Mouse (Mus musculus): Measurements from ENCODE around the gene Pnn.
"Not testable (repeated sequence)": the region's sequence is repeated elsewhere in the genome, so short reads cannot be mapped to it uniquely, and the experiment has no call there.

Gene Pnn

GRCm38 (mm10) chr12:59066448-59067077 lies at the start of gene Pnn:
Gene Pnn (plus strand): TSS chr12:59066884.
- DNase-seq: peak; percentile 97

- no peak for DNase-seq
Measured at GRCm38 (mm10) chr12:59017970-59018369, 48.7 kb upstream of the Pnn start.

GRCm38 (mm10) chr12:59019891-59020290 lies 46.8 kb upstream of the Pnn start:
- no peak for DNase-seq

GRCm38 (mm10) chr12:59021306-59021705 lies 45.4 kb upstream of the Pnn start:
- DNase-seq: no peak

GRCm38 (mm10) chr12:59032101-59032500 lies 34.6 kb upstream of the Pnn start:
- DNase-seq: peak in 1 of 2 experiments; percentile 5

- no peak for DNase-seq
Measured at GRCm38 (mm10) chr12:59039162-59039970, 27.3 kb upstream of the Pnn start.

- DNase-seq: no peak
Measured at GRCm38 (mm10) chr12:59039971-59040844, 26.5 kb upstream of the Pnn start.

- DNase-seq: no peak
Measured at GRCm38 (mm10) chr12:59040851-59041250, 25.8 kb upstream of the Pnn start.

- no peak for DNase-seq
Measured at GRCm38 (mm10) chr12:59052470-59052869, 14.2 kb upstream of the Pnn start.

- no peak for DNase-seq
Measured at GRCm38 (mm10) chr12:59053166-59053565, 13.5 kb upstream of the Pnn start.

- DNase-seq: no peak
Measured at GRCm38 (mm10) chr12:59053976-59054375, 12.7 kb upstream of the Pnn start.

GRCm38 (mm10) chr12:59055196-59055850 lies 11.4 kb upstream of the Pnn start:
- no peak for DNase-seq

GRCm38 (mm10) chr12:59056222-59056621 lies 10.5 kb upstream of the Pnn start:
- no peak for DNase-seq

GRCm38 (mm10) chr12:59058242-59058641 lies 8.4 kb upstream of the Pnn start:
- DNase-seq: not testable (repeated sequence)

- DNase-seq: no peak
Measured at GRCm38 (mm10) chr12:59060322-59060721, 6.4 kb upstream of the Pnn start.

- DNase-seq: peak; percentile 49 to 61
Measured at GRCm38 (mm10) chr12:59060993-59061595, 5.6 kb upstream of the Pnn start, which contains the start of gene Trappc6b. Gene Trappc6b (minus strand): TSS chr12:59061472.

- no peak for DNase-seq
Measured at GRCm38 (mm10) chr12:59064837-59065236, 1.8 kb upstream of the Pnn start.

GRCm38 (mm10) chr12:59065776-59066175 lies 908 bp upstream of the Pnn start:
- DNase-seq: no peak

GRCm38 (mm10) chr12:59067095-59067494 lies 411 bp downstream of the Pnn start:
- DNase-seq: peak; percentile 50 to 54

GRCm38 (mm10) chr12:59068791-59069190 lies 2.1 kb downstream of the Pnn start:
- DNase-seq: no peak

- DNase-seq: no peak
Measured at GRCm38 (mm10) chr12:59072286-59072685, 5.6 kb downstream of the Pnn start.

- DNase-seq: no peak
Measured at GRCm38 (mm10) chr12:59074052-59074451, 7.4 kb downstream of the Pnn start.
